Mouse (Mus musculus) left cerebral cortex, adult 6 months (tissue): Measurements from ENCODE around the gene A2ml1. TPM values are rescaled to one million over a fixed set of nuclear protein-coding genes. Genes with fewer than 3 reads are reported as not detected.

Experiments
- long read RNA-seq, 2 experiments: library from polyadenylated mRNA; unstranded; transcript quantifications; one replicate each; pipeline ENCODE4 v2.0.0; 2019 to 2020
- polyA plus RNA-seq: library from polyadenylated mRNA; unstranded; fragments of <200 nt; fragmentation: Nextera tagmentation; gene quantifications from 2 replicates; pipeline ENCODE4 v1.2.3, GENCODE M21; 2021

The A2ml1 gene
- polyA plus RNA-seq = 44.4 and 48.9 TPM in 2 replicates
- long read RNA-seq, experiment 1, partial matches to known transcripts = 1 of 3 reads
- long read RNA-seq, experiment 1, other reads (novel, unspliced or antisense) = 0 of 3 reads
- long read RNA-seq, experiment 2, transcript A2ml1-203 (5 exons, 700 nt) = major isoform, 17 of 35 reads
- long read RNA-seq, experiment 2, partial matches to known transcripts = 18 of 35 reads
- long read RNA-seq, experiment 2, other reads (novel, unspliced or antisense) = 0 of 35 reads

DNA sequence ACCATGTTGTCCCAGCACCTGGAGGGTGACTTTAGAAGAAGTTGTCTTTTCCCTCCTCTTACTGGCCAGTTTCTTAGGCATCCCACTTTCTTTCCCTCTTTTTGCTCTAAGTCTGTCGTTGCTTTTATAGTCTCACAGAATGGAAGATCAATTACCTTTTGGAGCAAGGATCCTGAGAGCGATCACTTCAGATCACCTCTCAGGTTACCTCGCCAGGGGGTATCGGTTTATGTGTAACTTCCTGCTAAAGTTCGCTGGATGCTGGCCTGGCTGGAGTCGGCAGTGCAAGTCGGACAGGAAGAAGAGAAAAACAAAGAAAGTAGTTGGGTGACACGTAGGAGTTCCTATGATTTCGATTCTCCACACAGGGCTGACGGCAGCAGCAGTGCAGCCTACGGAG is at the start of gene A2ml1:
Gene A2ml1, minus strand, starts transcription at position 101 of the 400 bp plus-strand sequence.

GRCm38 (mm10) chr6:128623433-128623832 is 42.0 kb upstream of the A2ml1 start, which contains the start of gene Klrb1a:
TSS of gene Klrb1a (minus strand) at chr6:128623533.

DNA sequence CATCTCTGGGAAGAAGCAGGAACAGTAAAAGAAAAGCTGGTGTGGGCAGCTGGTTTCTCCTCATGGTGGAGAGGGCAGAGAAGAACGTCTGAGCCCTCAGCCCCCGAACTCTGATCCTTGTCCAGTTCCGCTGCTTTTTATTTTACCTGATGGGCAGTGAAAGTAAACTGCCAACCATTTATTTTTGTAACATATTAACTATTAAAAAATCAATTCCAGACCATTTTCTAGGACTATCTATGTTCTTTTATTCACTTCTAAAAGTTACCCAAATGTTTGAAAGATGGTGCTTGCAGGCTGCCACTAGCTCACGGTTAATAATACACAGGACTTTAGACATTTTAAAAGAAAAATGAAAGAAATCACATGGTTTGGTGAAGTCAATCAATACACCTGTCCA is 54.8 kb downstream of the A2ml1 start, which contains the start of gene Pzp:
Gene Pzp, minus strand, starts transcription at position 120 of the 400 bp plus-strand sequence.

Other genes starting within 250 kb of the A2ml1 start
- 2.7 and 4.2 TPM in 2 replicates for gene Tulp3, start 225.8 kb downstream of the A2ml1 start, polyA plus RNA-seq
- 18.3 and 18.4 TPM in 2 replicates for gene Rhno1, start 218.7 kb downstream of the A2ml1 start, polyA plus RNA-seq
- gene Foxm1, start 218.6 kb downstream of the A2ml1 start, polyA plus RNA-seq = 0.12 and 0.26 TPM in 2 replicates
- gene Tex52, start 206.2 kb downstream of the A2ml1 start, polyA plus RNA-seq = 1.7 and 2.0 TPM in 2 replicates
- not detected in 2 replicates for gene Gm44596, start 206.1 kb downstream of the A2ml1 start, polyA plus RNA-seq
- 9.1 and 11.4 TPM in 2 replicates for gene Nrip2, start 182.3 kb downstream of the A2ml1 start, polyA plus RNA-seq
- 15.1 and 21.6 TPM in 2 replicates for gene Itfg2, start 156.7 kb downstream of the A2ml1 start, polyA plus RNA-seq
- 98.4 and 108 TPM in 2 replicates for gene Fkbp4, start 142.9 kb downstream of the A2ml1 start, polyA plus RNA-seq
- gene Pzp, start 54.9 kb downstream of the A2ml1 start, polyA plus RNA-seq = not detected in 2 replicates
- gene Klrb1a, start 41.9 kb upstream of the A2ml1 start, polyA plus RNA-seq = not detected in 2 replicates
- gene Clec2h, start 80.8 kb upstream of the A2ml1 start, polyA plus RNA-seq = not detected in 2 replicates
- gene Klrb1, start 141.5 kb upstream of the A2ml1 start, polyA plus RNA-seq = not detected in 2 replicates
- gene Klrb1c, start 207.6 kb upstream of the A2ml1 start, polyA plus RNA-seq = not detected in 2 replicates
- gene Gm44511, start 244.7 kb upstream of the A2ml1 start, polyA plus RNA-seq = not detected in 2 replicates
- gene Klrb1b, start 244.7 kb upstream of the A2ml1 start, polyA plus RNA-seq = not detected in 2 replicates